Mouse (Mus musculus) B cell, adult 2 months (primary cell): ENCODE measurements around the gene Olfr433.
A peak's percentile ranks its signal among the peaks of the same experiment; 100 is the strongest.
"Not testable (repeated sequence)": the region's sequence is repeated elsewhere in the genome, so short reads cannot be mapped to it uniquely, and the experiment has no call there.

ENCODE experiments used
- DNase-seq, 2 experiments: peaks; one replicate each; pipeline ENCODE4 v3.0.0; 2022

Olfr433 gene

GRCm38 (mm10) chr1:174040523-174041177 is at the start of gene Olfr433:
Olfr433 (plus strand) TSS chr1:174040705.
- DNase-seq = peak; percentile 57 to 65

DNA sequence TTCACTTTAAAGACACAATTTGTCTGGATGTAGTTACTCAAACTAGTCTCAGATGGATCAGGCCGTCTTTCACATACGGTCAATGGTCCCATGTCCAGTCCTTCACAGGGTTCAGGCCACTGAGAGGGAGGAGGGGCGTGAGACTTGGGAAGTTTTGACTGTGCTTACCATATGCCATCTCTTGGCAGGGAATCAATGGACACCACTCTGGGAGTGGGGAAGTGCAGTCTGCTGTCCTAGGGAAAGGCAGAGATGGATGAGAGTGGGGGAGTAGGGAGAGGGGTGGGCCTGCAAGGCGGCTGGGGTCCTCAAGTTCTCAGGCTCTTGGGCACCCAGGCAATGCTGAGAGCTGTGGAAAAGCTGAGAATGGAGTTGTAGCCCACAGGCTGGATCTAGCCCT is 45.5 kb upstream of the Olfr433 start:
- no peak for DNase-seq

DNA sequence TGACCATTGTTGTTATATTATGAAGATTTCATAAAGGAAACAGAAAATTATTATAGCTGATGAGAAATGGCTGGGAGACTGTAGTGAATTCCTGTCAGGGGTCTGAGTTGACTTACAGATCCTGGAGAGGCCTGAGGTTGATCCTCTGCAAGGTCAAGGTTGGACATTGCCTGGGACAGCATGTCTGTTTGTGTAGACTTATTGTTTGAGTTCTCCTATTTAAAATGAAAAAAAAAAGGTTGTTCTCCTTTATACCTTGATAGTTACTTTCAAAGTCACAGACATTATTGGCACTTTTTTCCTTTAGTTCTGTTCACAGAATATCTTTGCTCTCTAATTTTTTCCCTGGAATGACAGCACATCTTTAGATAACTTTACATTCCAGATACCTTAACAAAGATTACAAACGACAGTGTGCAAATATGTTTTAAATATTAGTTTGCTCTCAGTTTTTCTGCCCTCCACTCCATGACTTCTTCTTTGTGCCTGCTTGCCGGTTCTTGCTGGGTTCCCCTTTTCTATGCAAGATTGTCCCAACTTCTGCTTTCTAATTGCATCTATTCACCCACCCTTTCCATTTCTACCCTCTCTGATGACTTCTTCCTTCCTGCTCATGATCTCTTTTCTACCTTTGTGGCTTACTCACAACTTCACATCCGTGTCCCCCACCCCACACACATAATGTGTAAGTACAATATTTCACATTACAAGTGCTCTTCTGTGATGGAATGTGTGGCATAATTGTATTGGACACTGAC is 36.0 kb upstream of the Olfr433 start:
- DNase-seq = peak; percentile 7 to 24

GRCm38 (mm10) chr1:174007050-174007449 is 33.5 kb upstream of the Olfr433 start:
- DNase-seq = not testable (repeated sequence)

DNA sequence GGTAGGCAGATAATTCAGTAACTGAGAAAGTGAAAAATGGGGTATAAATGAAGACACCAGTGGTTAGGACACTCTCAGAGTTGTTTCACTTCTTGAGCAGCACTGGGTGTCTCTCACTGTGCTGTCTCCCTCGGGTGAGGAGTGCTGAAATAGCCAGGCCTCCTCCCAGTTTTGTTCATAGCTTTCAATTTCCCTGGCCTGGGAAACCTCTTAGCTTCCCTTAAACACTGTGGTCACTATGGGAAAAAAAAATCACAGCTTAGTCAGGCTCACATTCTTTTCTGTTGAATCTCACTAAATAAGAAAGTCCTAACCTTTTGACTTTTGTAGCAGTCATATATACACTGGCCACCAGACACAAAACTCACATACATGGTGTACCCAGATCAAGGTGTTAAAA is 8.8 kb upstream of the Olfr433 start, which contains the start of gene Ifi205:
Gene Ifi205 (minus strand): TSS at position 113 of the 400 bp plus-strand sequence.
- DNase-seq = no peak

GRCm38 (mm10) chr1:174035841-174036240 is 4.7 kb upstream of the Olfr433 start:
- DNase-seq = no peak

DNA sequence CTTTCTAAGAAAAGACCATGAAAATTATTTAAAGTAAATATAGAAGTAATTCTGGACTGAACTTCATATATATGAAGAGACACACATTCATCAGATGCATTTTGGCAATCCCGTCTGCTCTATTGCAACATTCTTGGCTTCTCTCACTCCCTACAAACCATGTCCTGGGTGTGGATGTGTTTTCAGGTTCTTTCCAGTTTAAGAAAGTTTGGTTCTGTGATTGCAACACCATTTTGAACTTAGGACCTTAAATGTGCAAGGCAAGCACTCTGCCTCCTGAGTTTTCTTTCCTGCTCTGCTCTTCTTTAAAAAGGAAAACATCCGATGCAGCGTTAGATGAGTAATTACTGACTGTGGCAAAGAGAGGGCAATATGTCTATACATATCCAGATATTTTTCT is 2.0 kb upstream of the Olfr433 start:
- no peak for DNase-seq

DNA sequence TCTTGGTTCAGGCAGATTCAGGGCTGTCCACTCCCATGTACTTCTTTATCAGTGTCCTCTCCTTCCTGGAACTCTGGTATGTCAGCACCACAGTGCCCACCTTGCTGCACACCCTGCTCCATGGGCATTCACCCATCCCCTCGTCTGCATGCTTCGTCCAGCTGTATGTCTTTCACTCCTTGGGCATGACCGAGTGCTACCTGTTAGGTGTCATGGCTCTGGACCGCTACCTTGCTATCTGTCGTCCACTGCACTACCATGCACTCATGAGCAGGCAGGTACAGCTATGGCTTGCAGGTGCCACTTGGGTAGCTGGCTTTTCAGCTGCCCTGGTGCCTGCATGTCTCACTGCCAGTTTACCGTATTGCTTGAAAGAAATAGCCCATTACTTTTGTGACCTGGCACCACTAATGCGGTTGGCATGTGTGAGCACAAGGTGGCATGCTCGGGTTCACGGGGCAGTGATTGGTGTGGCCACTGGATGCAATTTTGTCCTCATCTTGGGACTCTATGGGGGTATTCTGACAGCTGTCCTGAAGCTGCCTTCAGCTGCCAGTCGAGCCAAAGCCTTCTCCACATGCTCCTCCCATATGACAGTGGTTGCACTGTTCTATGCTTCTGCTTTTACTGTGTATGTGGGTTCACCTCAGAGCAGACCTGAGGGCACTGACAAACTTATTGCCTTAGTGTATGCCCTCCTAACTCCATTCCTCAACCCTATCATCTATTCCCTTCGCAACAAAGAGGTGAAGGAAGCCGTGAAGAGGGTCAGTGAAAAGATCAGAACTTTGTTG is 1.8 kb downstream of the Olfr433 start:
- not testable (repeated sequence) for DNase-seq

DNA sequence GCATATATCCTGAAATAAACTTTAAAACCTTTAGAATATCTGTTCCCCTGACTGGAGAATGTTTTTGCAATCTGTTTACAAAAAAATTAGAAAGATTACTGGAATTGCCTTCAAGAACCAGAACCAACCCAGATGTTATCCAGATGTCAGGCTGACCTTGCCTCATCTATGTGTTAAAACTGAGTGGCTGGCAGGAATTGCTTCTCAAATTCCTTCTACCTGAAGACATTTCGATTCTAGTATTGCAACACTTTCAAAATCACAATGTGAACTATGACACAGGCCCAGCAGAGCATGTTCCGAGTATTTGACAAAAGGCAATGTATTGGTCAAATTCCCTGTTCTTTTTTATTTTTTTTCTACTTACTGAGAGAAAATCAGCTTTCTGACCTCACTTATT is 3.9 kb downstream of the Olfr433 start:
- no peak for DNase-seq

GRCm38 (mm10) chr1:174048227-174048626 is 7.7 kb downstream of the Olfr433 start:
- DNase-seq = not testable (repeated sequence)

DNA sequence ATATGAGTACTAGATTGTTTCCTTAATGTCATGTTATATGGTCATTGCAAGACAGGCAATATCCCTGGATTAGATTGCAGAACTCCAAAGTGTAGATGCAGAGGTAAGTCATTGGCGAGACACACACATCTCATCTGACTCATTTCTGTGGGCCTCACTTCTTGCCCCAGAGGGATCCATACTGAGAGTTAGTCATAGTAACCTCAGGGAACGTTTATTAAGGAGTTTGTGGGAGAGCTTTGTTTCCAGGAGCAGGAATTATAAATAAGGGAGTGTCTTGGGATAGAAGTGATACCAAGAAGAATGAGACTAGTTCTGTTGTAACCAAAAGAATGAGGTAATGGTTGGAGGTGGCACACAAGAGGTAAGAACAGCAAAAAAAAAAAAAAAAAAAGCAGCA is 8.4 kb downstream of the Olfr433 start, which contains the start of gene Olfr432:
Gene Olfr432 (plus strand): TSS at position 313 of the 400 bp plus-strand sequence.
- DNase-seq = no peak

- not testable (repeated sequence) for DNase-seq
Measured at GRCm38 (mm10) chr1:174049357-174049756, 8.9 kb downstream of the Olfr433 start.

DNA sequence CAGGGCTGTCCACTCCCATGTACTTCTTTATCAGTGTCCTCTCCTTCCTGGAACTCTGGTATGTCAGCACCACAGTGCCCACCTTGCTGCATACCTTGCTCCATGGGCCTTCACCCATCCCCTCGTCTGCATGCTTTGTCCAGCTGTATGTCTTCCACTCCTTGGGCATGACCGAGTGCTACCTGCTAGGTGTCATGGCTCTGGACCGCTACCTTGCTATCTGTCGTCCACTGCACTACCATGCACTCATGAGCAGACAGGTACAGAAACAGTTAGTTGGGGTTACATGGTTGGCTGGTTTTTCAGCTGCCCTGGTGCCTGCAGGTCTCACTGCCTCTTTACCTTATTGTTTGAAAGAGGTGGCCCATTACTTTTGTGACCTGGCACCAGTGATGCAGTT is 10.0 kb downstream of the Olfr433 start:
- no peak for DNase-seq

- DNase-seq = no peak
Measured at GRCm38 (mm10) chr1:174051515-174051914, 11.0 kb downstream of the Olfr433 start.

- DNase-seq = no peak
Measured at GRCm38 (mm10) chr1:174051931-174052536, 11.5 kb downstream of the Olfr433 start.

- DNase-seq = no peak
Measured at GRCm38 (mm10) chr1:174052981-174053380, 12.5 kb downstream of the Olfr433 start.

DNA sequence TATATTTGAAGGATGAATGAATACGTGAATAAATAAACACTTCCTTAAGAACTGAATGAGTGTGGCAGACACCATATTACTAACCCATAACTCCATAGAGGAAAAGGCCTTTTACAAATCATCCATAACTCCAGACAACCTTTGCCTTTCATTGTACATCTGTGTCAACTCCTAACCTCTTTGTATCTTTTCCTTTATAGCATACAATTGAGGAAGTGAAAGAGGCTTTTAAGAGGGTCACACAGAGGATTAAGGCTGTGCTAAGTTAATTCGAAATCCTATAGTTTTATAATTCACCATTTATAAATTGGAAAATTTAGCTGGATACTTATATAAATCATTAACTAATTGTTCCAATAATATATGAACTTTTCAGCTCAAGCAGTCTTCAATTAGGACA is 14.7 kb downstream of the Olfr433 start:
- no peak for DNase-seq

DNA sequence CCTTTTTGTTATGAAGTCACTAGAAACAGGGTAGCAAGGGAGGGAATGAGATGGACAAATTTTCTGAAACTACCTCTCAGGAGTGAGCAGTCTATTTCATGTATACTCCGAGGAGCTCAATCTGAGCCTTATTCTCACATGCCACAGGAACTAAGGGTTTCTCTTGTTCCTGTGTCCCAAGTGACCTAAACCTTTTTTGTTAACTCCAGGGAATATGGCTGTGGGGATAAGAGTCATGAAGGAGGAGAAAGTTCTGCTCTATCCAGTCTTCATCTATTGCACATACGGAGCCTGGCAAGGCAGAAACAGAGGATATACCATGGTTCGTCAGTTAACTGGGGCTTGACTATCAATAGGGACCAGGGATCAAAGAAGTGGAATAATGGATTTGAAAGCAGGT is 25.8 kb downstream of the Olfr433 start, which contains the start of gene Olfr430:
Gene Olfr430 (plus strand): TSS at position 301 of the 400 bp plus-strand sequence.
- DNase-seq = no peak

DNA sequence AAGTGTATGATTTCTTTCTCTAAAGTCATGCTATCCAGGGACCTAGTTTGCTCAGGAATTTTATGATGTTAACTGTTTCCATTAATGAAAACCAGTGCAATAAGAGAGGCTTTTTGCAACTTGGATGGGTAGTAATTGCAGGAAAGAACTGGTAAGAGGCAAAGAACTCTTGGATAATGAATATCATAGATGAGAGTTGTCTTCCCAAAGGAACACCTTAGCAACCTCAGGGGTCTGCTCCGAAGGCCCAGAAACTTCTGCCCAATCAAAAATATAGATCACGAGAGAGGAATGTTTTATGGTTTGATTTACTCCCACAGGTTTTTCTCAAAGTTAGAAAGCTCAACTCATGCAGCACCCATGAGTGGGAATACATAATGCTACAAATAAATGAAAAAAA is 43.5 kb downstream of the Olfr433 start, which contains the start of gene Olfr429:
Gene Olfr429 (plus strand): TSS at position 301 of the 400 bp plus-strand sequence.
- DNase-seq = no peak
